Mouse (Mus musculus): ENCODE measurements around the gene Aqp12.

The Aqp12 gene

DNA sequence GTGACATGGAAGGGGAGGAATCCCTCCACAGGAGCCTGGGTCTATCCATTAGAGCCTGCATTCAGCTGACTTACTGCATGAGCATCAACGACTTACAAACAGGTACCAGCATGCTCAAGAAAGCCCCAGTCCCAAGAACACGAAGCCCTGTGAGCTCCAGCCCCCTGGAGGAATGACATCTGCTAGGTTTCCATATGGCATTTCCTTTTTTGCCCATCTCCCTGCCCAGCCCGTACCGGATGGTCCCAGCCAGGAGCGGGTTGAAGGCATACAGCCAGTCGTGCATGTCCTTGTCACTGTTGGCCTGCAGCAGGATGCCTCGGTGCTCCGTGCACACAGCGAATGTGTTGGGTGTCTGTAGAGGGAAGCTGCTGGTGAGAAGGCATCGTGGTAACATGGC is 12.6 kb downstream of the Aqp12 start:
- peak; percentile 71 for DNase-seq

DNA sequence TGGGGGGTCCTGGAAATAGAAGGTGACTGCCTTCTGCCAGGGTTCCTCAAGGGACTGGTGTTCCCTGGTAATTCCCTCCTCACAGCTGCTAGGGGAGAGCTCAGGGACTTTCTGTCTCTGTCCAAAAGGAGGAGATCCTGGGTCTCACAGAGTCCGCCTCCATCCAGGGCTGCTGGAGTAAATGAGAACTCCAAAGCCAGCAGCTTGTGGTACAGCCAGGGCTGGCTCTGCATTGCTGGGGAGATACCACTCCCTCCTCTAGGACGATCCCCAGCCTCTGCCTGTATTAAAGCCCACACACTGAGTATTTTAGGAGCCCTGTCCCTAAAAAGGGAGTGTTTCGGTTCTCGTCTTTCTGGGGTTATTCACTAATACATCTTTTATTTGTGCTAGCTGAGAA is 14.5 kb downstream of the Aqp12 start:
- no peak for DNase-seq

DNA sequence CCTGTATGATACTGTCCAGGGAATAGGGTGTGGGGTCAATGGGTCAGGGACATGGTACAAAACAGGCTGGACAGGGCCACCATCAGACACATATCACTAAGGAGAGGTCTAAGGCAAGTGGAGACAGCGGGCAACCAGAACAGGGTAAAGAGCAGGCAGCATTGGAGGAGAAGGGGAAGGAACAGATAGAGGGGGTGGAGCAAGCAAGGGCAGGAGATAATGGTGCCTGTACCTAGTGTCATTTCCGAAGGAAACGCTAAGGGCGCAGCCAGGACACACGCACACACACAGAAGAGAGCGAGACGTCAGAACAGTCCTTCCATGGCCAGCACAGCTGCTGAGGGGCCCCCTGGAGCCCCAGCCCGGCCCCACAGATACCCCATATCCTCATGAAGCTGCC is 20.5 kb downstream of the Aqp12 start:
- no peak for DNase-seq

DNA sequence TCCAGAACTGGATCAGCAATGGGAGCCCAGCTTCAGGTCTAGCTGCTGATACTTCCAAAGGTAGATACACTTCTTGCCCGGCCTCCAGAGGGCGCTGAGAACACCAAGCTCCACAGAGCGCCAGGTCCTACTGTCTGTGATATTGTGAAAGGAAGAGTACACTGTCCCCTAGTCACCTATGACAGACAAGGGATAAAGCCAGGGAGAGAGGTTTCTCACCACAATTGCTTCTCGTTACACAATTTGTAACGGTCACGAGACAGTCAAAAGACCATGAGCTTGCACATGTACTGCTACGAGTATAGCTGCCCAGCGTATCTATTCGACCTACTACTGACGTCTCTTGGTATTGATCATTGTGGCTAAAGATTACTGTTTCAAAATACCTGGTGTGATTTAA is 23.3 kb downstream of the Aqp12 start:
- no peak for DNase-seq

DNA sequence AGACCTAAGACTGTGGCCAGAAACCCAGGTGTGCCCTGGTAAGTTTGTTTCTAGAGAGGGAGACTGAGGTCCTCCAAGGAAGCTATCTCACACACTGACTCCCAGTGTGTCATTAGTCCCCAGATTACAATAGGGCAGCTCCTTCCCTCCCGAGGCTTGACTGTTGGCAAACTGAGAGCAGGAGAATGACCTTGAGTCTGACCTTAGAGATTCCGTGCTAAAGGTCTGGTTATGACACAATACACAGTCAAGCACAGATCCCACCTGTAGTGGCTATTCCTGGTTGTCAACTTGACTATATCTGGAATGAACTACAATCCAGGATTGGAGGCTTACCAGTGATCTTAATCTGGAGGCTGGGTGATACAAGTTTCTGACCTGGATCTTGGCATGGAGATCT is 23.9 kb downstream of the Aqp12 start:
- DNase-seq, result no peak

DNA sequence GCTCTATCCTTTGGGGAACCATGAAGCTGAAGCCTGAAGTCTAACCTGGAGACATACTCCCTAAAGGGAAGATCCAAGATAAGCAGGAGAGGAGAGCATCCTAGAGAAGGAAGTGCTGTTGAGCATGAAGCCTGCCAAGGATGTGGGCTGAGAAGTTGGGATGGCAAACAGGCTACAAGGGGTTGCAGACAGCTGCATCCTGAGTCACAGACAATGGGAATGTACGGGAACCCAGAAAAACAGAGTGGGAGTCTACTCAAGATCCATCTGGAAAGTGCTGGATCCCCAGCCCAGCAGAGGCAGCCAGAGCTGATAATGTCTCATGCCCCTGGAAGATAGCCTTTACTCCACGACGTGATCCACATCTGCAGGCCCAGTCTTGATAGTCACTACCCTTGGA is 25.1 kb downstream of the Aqp12 start:
- no peak for DNase-seq

DNA sequence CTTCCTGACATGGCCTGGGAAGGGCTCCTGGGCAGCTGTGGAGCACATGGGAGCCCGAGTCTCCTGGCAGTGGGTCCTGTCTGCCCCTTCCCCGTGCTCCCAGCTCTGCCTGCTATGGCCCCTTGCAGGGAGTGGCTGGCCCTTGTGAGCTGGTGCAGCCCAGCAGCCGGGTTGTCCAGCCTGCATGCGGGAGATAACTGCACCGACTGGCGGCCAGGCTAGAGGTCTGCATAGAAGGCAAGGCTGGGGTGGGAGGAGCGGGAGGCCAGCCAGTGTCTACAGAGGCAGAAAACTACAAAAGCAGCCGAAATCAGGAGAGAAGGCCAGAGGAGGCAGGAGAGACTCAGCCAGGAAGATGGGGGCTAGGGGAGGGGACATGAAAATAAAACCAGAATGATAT is 27.9 kb downstream of the Aqp12 start:
- DNase-seq, result no peak

DNA sequence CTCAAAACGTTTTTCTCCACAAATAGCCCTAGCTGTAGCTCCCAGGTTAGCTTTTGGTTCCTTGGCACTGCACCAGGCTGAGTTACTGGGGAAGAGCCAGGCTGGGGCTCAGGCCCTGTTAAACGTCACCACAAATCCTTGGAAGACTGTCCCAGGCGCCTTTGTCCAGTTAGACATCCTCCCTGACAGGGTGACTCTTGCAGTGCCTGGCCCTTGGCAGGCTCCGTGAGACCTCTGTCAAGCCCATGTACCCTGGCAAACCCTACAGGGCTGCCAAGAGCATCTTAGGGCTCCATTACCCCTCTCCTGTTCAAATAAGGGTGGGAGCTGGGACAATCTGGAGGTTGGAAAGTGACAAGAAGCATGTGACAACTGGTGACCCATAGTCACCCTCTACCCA is 29.8 kb downstream of the Aqp12 start:
- no peak for DNase-seq

DNA sequence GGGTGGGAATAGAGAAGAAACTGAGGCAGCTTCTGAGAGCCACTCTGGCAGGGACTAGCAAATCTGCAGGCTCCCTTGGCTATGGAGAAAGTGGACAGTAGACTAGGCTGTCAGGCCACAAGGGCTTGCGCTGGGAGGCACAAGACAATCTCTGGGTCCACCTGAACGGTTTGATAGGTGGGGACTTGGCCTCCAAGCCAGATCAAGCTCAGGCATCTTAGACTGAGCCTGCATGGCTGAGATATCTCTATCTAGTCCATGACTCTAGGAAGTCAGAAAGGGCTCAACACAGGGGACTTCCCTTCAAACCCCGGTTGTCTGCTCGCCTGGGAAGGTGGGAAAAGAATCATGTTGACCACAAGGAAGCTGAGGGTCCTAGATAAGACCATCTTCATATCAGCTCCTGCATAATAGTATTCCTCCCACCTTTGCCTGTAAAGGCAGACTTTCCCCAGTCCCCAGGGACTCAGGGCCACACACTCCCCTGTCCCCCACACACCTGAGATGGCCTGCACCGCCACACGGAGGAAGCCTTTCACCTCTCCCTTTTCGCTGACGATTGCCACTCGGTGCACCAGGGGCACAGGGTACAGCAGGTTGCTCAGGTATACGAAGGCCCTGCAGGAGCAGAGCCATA is 40.1 kb downstream of the Aqp12 start:
- DNase-seq, result no peak

DNA sequence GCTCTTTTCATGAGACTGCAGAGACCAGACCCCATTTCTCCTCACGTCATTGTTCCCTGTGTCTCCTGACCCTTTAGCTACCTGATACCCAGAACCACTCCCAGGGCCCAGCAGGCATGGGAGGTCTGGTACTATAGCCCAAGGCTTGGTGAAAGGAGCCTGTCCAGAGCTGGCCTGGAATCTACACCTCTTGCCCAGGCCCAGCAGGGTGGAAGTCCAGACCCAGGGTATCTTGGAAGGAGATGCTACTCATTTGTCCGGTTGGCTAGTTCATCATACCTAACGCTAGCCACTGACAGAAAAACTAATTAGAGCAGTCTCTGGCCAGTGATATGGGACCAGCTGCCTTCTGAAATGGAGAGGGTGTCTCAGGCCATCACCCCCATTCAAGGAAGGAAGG is 43.9 kb downstream of the Aqp12 start:
- peak; percentile 82 for DNase-seq

DNA sequence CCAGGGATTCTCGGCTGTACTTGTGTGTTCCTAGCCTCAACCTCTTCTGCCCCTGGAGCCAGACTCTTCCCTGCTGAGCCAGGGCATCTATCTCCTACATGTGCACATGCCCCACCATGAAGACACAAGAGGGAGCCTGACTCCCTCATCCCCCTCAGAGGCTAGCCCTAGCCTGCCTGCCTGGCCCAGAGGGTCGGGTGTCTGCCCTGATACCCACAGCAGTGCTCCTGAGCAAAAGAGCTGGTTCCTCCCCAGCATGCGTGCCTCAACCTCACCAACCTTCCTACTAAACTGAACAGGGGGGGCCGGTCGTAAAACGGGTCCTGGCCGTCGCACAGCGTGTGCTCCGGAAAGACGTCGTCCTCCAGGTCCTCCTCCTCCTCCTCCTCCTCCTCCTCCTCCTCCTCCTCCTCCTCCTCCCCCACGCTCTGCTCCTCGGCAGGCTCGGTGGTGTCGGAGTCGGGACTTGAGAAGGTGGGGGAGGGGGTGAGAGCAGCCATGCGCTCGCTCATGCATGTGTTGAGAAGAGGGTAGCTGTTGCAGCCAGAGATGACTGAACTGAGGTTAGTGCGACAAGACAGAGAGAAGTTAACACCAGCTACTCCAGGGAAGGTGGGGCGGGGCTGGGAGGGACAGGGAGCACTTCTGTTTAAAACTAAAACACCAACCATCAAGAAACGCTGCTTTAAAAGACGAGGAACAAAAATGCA is 45.1 kb downstream of the Aqp12 start:
- no peak for DNase-seq
